In genomic region chr16:27396951-27397350, GRCm38 (mm10) we compare ENCODE assay signal across 24 mouse cellular contexts. TPM values are rescaled to one million over a fixed set of nuclear protein-coding genes. Genes with fewer than 3 reads are reported as not detected.
DNase-seq lines count a peak whose midpoint lies in the region; ATAC-seq and TF ChIP-seq lines count a peak whose summit lies in the region.
"Had no signal": no experiment of that assay in that cellular context is flagged by ENCODE, and none has a peak within 500 bp of the region (broad histone marks: within the 10 kb centered on the region; RNA-seq: fewer than 3 reads in every experiment).

No protein-coding gene starts in this region.

- TF ChIP-seq CTCF in gastrocnemius, adult 2 months (IDR thresholded peaks at IDR 0.05), result no peak
- no peak for TF ChIP-seq CTCF in CH12.LX (conservative IDR thresholded peaks at IDR 0.05 in 1 of 2, IDR thresholded peaks at IDR 0.05 in 1 of 2; ENCODE audit: low read depth in 2 of 2, low read length in 2 of 2)
- TF ChIP-seq CTCF in cortical plate, adult 2 months (IDR thresholded peaks at IDR 0.05; ENCODE audit: extremely low read depth, insufficient read depth, low read length), result no peak

- no peak for TF ChIP-seq RAD21 in CH12.LX (IDR thresholded peaks at IDR 0.05; ENCODE audit: low read depth, low read length)

- no peak for TF ChIP-seq POLR2A in CH12.LX (IDR thresholded peaks at IDR 0.05; ENCODE audit: low read depth, low read length)
- TF ChIP-seq POLR2A in cortical plate, adult 2 months (IDR thresholded peaks at IDR 0.05; ENCODE audit: extremely low read depth, insufficient read depth, low read length), result no peak

- H3K36me3 ChIP-seq in CH12.LX (replicated peaks in 1 of 2; ENCODE audit: control insufficient read depth in 1 of 2, insufficient read depth in 1 of 2, low read length in 1 of 2), result peaks cover 8 to 29% of the 10 kb centered on the region in 2 experiments
- H3K36me3 ChIP-seq in hindbrain, embryonic 11.5 days (ENCODE audit: control insufficient read depth, insufficient read depth, low read length), result no peaks in the 10 kb centered on the region
- H3K36me3 ChIP-seq: hindbrain, embryonic 13.5 days had no signal

- in situ Hi-C loops in CH12.LX (cut with MboI; ENCODE audit: low pct_ligation_motif_present, low pct_unique_long_range_greater_than_20kb, low sequenced_read_pairs), result no loop called here

- H3K4me3 ChIP-seq in gastrocnemius, adult 2 months, result no peak overlapping the region
- no peak overlapping the region for H3K4me3 ChIP-seq in CH12.LX (replicated peaks in 1 of 3; ENCODE audit: low read depth in 2 of 3, low read length in 2 of 3, poor library complexity in 1 of 3)
- no peak overlapping the region for H3K4me3 ChIP-seq in cortical plate, adult 2 months (ENCODE audit: insufficient read depth, low read length)
- no peak overlapping the region for H3K4me3 ChIP-seq in hindbrain, embryonic 11.5 days (ENCODE audit: low read depth, low read length)
- H3K4me3 ChIP-seq: embryonic facial prominence, embryonic 13.5 days; forebrain, embryonic 13.5 days; hindbrain, embryonic 13.5 days had no signal

- WGBS in hindbrain, embryonic 11.5 days, result 100% methylated on average over 1 of the region's 1 CpGs

- H3K9me3 ChIP-seq in CH12.LX (replicated peaks; ENCODE audit: low read length), result peaks cover 17% of the 10 kb centered on the region
- no peaks in the 10 kb centered on the region for H3K9me3 ChIP-seq in hindbrain, embryonic 11.5 days (ENCODE audit: control insufficient read depth, low read length)
- H3K9me3 ChIP-seq: embryonic facial prominence, embryonic 13.5 days had no signal

- no peak overlapping the region; the same call in 1 of the 2 replicates for H3K9ac ChIP-seq in CH12.LX (ENCODE audit: insufficient read depth, low read depth)
- no peak overlapping the region for H3K9ac ChIP-seq in hindbrain, embryonic 11.5 days (ENCODE audit: low read depth, low read length)
- H3K9ac ChIP-seq: embryonic facial prominence, embryonic 13.5 days; forebrain, embryonic 13.5 days; forebrain, postnatal 0 days; hindbrain, embryonic 13.5 days had no signal

- H3K79me2 ChIP-seq in CH12.LX (replicated peaks; ENCODE audit: control insufficient read depth, extremely low read depth, insufficient read depth, poor library complexity, severe bottlenecking), result peaks cover 71% of the 10 kb centered on the region

- H3K27me3 ChIP-seq in CH12.LX (replicated peaks), result no peaks in the 10 kb centered on the region
- H3K27me3 ChIP-seq in hindbrain, embryonic 11.5 days (ENCODE audit: control insufficient read depth, insufficient read depth, low read length), result no peaks in the 10 kb centered on the region
- H3K27me3 ChIP-seq: embryonic facial prominence, embryonic 13.5 days; forebrain, embryonic 13.5 days; hindbrain, embryonic 13.5 days; Patski had no signal

- peaks cover 17 to 81% of the 10 kb centered on the region in 2 experiments for H3K4me1 ChIP-seq in CH12.LX (ENCODE audit: control insufficient read depth in 1 of 2, insufficient read depth in 2 of 2)
- peaks cover 9% of the 10 kb centered on the region; the same call in 1 of the 2 replicates for H3K4me1 ChIP-seq in cortical plate, adult 2 months (ENCODE audit: control insufficient read depth, insufficient read depth, low read length)
- no peaks in the 10 kb centered on the region for H3K4me1 ChIP-seq in hindbrain, embryonic 11.5 days (replicated peaks; ENCODE audit: control insufficient read depth, insufficient read depth, low read length)

- TF ChIP-seq EP300 in CH12.LX (IDR thresholded peaks at IDR 0.05; ENCODE audit: low read length), result no peak

- intact Hi-C loops in gastrocnemius, adult 2 months (cut with DNase I), result no loop called here

- DNase-seq in cerebellum, adult 11-12 months, result peak; percentile 25
- DNase-seq in cerebellum, postnatal 14 days, result no peak
- no peak for DNase-seq in gastrocnemius, adult 2 months
- no peak for DNase-seq in gastrocnemius, adult 8-10 months (ENCODE audit: low spot score in 2 of 2)
- no peak for DNase-seq in CH12.LX (ENCODE audit: extremely low read depth)
- no peak for DNase-seq in hindbrain, embryonic 11.5 days (ENCODE audit: low spot score)
- DNase-seq: adrenal gland, postnatal 14 days; forebrain, postnatal 0 days; gastrocnemius, postnatal 36 days; heart, adult 11 months; heart, postnatal 10 days; heart, postnatal 4 days; kidney, adult 2 months had no signal

- peak overlapping the region; percentile 8; the same call in 1 of the 2 replicates for H3K27ac ChIP-seq in gastrocnemius, adult 2 months
- peak overlapping the region; percentile 57; the same call in 1 of the 2 replicates for H3K27ac ChIP-seq in CH12.LX (ENCODE audit: insufficient read depth, low read depth)
- H3K27ac ChIP-seq in cortical plate, adult 2 months (ENCODE audit: insufficient read depth, low read length), result peak overlapping the region; percentile 40; the same call in 1 of the 2 replicates
- no peak overlapping the region for H3K27ac ChIP-seq in hindbrain, embryonic 11.5 days (ENCODE audit: low read depth, low read length)
- H3K27ac ChIP-seq: embryonic facial prominence, embryonic 13.5 days; forebrain, embryonic 13.5 days; hindbrain, embryonic 13.5 days; hindbrain, postnatal 0 days had no signal

- ATAC-seq in hindbrain, embryonic 11.5 days (ENCODE audit: low FRiP score), result no peak
- ATAC-seq: activated CD4-positive, CD25-positive, alpha-beta regulatory T cell, adult 4 months; forebrain, embryonic 13.5 days; forebrain, postnatal 0 days; hindbrain, postnatal 0 days; Patski had no signal

- H3K4me2 ChIP-seq in CH12.LX (ENCODE audit: insufficient read depth, low read depth, poor library complexity, severe bottlenecking), result no peak overlapping the region
- no peak overlapping the region for H3K4me2 ChIP-seq in hindbrain, embryonic 11.5 days (replicated peaks; ENCODE audit: low read depth, low read length)
- H3K4me2 ChIP-seq: embryonic facial prominence, embryonic 13.5 days; forebrain, embryonic 13.5 days; hindbrain, embryonic 13.5 days had no signal

- dilution Hi-C loops in CH12.LX (cut with MboI; ENCODE audit: extremely low pct_ligation_motif_present, extremely low pct_unique_long_range_greater_than_20kb, low sequenced_read_pairs), result no loop called here

TF ChIP-seq in CH12.LX, 34 proteins besides CTCF, POLR2A, EP300 and RAD21:
- no peak for TF ChIP-seq MAFK (IDR thresholded peaks at IDR 0.05; ENCODE audit: insufficient replicate concordance, low read length)
- TF ChIP-seq POLR2AphosphoS2 (IDR thresholded peaks at IDR 0.05; ENCODE audit: low read depth, low read length), result no peak; the same call in 1 of the 2 replicates
- no peak for TF ChIP-seq MEF2A (IDR thresholded peaks at IDR 0.05; ENCODE audit: borderline replicate concordance, low read depth, low read length)
- TF ChIP-seq MYC (IDR thresholded peaks at IDR 0.05; ENCODE audit: low read depth, low read length), result no peak
- TF ChIP-seq IRF4 (IDR thresholded peaks at IDR 0.05; ENCODE audit: low read depth, low read length), result no peak
- no peak for TF ChIP-seq TCF12 (IDR thresholded peaks at IDR 0.05; ENCODE audit: low read depth, low read length)
- TF ChIP-seq ZKSCAN1 (IDR thresholded peaks at IDR 0.05; ENCODE audit: borderline replicate concordance, low read depth, low read length), result no peak
- TF ChIP-seq ZMIZ1 (IDR thresholded peaks at IDR 0.05; ENCODE audit: low read depth, low read length), result no peak
- TF ChIP-seq ETS1 (conservative IDR thresholded peaks at IDR 0.05; ENCODE audit: low read depth, low read length), result no peak

RNA-seq across cellular contexts. Expression of gene Ccdc50, which starts 8.3 kb away (rescaled TPM):
- total RNA-seq in gastrocnemius, adult 2 months (2021), result 10 to 100 TPM; 78.4 to 82.4 TPM
- total RNA-seq in gastrocnemius, adult 8-10 months (2022), result 100 to 1,000 TPM in 1 of 4 experiments, 10 to 100 TPM in 3; 73.9 to 108 (median 87.9) TPM
- total RNA-seq in CH12.LX (2012; rRNA removed) (188 and 203 TPM in 2 replicates), CH12.LX (2014; rRNA removed) (243 and 258 TPM in 2 replicates)
- polyA plus RNA-seq in CH12.LX (2012; ENCODE audit: insufficient read length, low read depth), result 261 and 307 TPM in 2 replicates
- 24.1 and 25.1 TPM in 2 replicates for polyA plus RNA-seq in cortical plate, adult 2 months (2012; rRNA removed)
- polyA plus RNA-seq in hindbrain, embryonic 11.5 days (2014; fragmentation: Nextera tagmentation; extraction: Ambion mirVana), result 78.2 and 84.9 TPM in 2 replicates

RNA-seq across cellular contexts. Expression of gene Uts2b, which starts 26.9 kb away (rescaled TPM):
- not detected for total RNA-seq in gastrocnemius, adult 2 months (2021)
- total RNA-seq in gastrocnemius, adult 8-10 months (2022), result not detected
- total RNA-seq in CH12.LX (2012; rRNA removed) (0.29 and 0.38 TPM in 2 replicates), CH12.LX (2014; rRNA removed) (0.51 TPM in 1 of 2 replicates, not detected in the other)
- polyA plus RNA-seq in CH12.LX (2012; ENCODE audit: insufficient read length, low read depth), result not detected in 2 replicates
- polyA plus RNA-seq in cortical plate, adult 2 months (2012; rRNA removed), result not detected in 2 replicates
- 2.1 TPM in 1 of 2 replicates, not detected in the other for polyA plus RNA-seq in hindbrain, embryonic 11.5 days (2014; fragmentation: Nextera tagmentation; extraction: Ambion mirVana)
- total RNA-seq: adrenal gland, adult 18-20 months; adrenal gland, postnatal 14 days; forebrain, postnatal 0 days; gastrocnemius, adult 18-20 months; gastrocnemius, postnatal 36 days had no signal
- polyA plus RNA-seq: activated CD4-positive, CD25-positive, alpha-beta regulatory T cell, adult 4 months; C2C12; forebrain, embryonic 13.5 days; forebrain, postnatal 0 days; intestine, embryonic 14.5 days; kidney, adult 2 months; Patski had no signal
